Mouse (Mus musculus) ES-CJ7 (cell line): ENCODE measurements at regions not wholly inside any gene's neighbourhood (a gene's known extent, or its start where the extent isn't known, plus 50 kb on each side); places are given as distances from the start of the nearest gene placed in this dataset.

Experiments used
- DNase-seq: peaks from one replicate; pipeline ENCODE4 v3.0.0; 2011; ENCODE audit warnings: low read depth, low spot score

GRCm38 (mm10) chr12:16477572-16477971, 133.2 kb downstream of the Lpin1 start:
- DNase-seq = no peak

GRCm38 (mm10) chr12:16474361-16475080, 136.2 kb downstream of the Lpin1 start:
- no peak for DNase-seq

- no peak for DNase-seq
Measured at GRCm38 (mm10) chr12:16457419-16457818, 153.3 kb downstream of the Lpin1 start.

- DNase-seq = no peak
Measured at GRCm38 (mm10) chr12:16450771-16451435, 159.9 kb downstream of the Lpin1 start.

GRCm38 (mm10) chr12:16438717-16439116, 172.0 kb downstream of the Lpin1 start:
- no peak for DNase-seq

- DNase-seq = no peak
Measured at GRCm38 (mm10) chr12:16436961-16437360, 173.8 kb downstream of the Lpin1 start.

GRCm38 (mm10) chr12:16436255-16436654, 174.5 kb downstream of the Lpin1 start:
- DNase-seq = no peak

GRCm38 (mm10) chr12:16434739-16435138, 176.0 kb downstream of the Lpin1 start:
- no peak for DNase-seq

GRCm38 (mm10) chr12:16434225-16434624, 176.5 kb downstream of the Lpin1 start:
- no peak for DNase-seq

- no peak for DNase-seq
Measured at GRCm38 (mm10) chr12:16425980-16426379, 184.8 kb downstream of the Lpin1 start.

GRCm38 (mm10) chr12:16424526-16424925, 186.2 kb downstream of the Lpin1 start:
- DNase-seq = no peak

- no peak for DNase-seq
Measured at GRCm38 (mm10) chr12:16395720-16396119, 215.0 kb downstream of the Lpin1 start.

GRCm38 (mm10) chr12:16392851-16393250, 217.9 kb downstream of the Lpin1 start:
- no peak for DNase-seq

GRCm38 (mm10) chr12:16391630-16392269, 219.0 kb downstream of the Lpin1 start:
- no peak for DNase-seq

- no peak for DNase-seq
Measured at GRCm38 (mm10) chr12:16391163-16391562, 219.6 kb downstream of the Lpin1 start.

- DNase-seq = no peak
Measured at GRCm38 (mm10) chr12:16387035-16387434, 223.7 kb downstream of the Lpin1 start.

- DNase-seq = no peak
Measured at GRCm38 (mm10) chr12:16384396-16384795, 226.4 kb downstream of the Lpin1 start.

- no peak for DNase-seq
Measured at GRCm38 (mm10) chr12:16383499-16383935, 227.2 kb downstream of the Lpin1 start.

- DNase-seq = no peak
Measured at GRCm38 (mm10) chr12:16382417-16382988, 228.3 kb downstream of the Lpin1 start.

- no peak for DNase-seq
Measured at GRCm38 (mm10) chr12:16381026-16381425, 229.7 kb downstream of the Lpin1 start.

- DNase-seq = no peak
Measured at GRCm38 (mm10) chr12:16380346-16380745, 230.4 kb downstream of the Lpin1 start.

GRCm38 (mm10) chr12:16379415-16379814, 231.4 kb downstream of the Lpin1 start:
- no peak for DNase-seq
